Mouse (Mus musculus): ENCODE measurements at regions not wholly inside any gene's neighbourhood (a gene's known extent, or its start where the extent isn't known, plus 50 kb on each side); places are given as distances from the start of the nearest gene placed in this dataset.

DNA sequence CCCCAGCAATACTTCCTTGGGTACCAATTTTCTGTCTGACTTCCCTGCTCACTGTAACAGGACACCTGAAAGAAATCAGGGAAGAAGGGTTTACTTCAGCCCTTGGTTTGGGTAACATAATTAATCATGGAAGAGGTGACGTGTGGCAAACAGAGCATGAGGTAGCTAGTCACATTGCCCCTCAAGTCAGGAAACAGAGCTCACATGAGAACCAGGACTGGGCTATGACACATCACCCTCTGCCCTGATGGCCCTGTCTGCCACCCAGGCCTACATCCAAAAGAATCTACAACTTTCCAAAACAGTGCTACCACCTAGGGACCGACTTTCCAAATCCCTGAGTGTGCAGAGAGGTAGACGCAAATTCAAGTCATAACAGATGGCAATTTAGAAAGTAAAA lies 98.4 kb upstream of the 4930412O13Rik start:
- no peak for DNase-seq (ENCODE audit: low read depth in 2 of 2, low spot score in 2 of 2)

DNA sequence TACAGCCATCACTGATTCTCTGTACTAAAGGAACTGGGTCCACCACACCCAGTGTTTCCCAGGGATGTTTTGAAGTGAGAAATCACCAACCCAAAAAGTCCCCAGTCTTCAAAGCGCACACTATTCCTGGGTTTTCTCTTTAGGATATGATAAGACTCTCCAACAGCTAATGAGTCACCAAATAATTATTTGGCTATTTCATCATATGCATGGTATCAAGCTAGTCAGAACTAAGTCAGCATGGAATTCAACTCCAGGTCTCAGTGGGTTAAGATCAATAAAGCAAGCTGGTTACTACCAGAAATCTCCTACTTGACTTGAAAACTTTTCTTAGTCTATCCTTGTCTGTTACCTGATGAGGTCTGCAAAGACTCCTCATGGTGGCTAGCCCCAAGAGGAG lies 89.1 kb upstream of the 4930412O13Rik start:
- DNase-seq (ENCODE audit: low read depth in 2 of 2, low spot score in 2 of 2), result no peak

DNA sequence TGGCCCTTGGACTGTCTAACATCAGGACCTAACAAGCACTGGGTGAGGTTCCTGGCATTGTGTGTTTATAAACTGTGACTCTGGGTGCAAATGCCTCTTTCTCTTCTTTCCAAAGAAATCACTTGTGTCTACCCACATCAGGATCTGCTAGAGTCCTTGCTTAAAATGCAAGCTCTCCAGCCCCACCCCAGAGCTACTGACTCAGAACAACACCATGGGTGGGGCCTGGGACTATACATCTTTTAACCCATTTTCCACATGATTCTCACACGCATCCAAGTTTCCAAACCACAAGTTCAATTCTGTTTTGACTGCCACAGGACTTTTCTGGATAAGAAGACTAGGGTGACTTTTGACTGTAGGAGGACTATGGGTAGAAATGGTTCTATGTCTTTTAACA lies 88.7 kb upstream of the 4930412O13Rik start:
- no peak for DNase-seq (ENCODE audit: low read depth in 2 of 2, low spot score in 2 of 2)

DNA sequence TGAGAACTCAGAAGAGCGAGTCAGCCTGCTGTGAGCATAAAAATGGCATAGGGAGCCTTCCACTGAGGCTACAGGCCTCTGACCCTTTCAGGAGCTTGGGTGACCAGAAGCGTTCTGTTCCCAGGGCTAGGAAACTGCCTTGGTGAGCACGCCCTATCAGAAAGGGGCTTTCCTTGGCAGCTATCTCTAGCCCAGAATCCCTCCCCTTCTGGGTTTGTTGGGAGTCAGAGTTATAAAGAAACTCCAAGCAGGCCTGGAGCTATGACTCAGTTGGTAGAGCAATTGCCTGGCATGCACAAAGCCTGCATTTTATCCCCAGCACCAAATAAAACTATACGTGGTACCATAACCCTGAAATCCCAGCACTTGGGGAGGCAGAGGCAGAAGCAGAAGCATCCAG lies 85.7 kb upstream of the 4930412O13Rik start:
- DNase-seq (ENCODE audit: low read depth in 2 of 2, low spot score in 2 of 2), result no peak

DNA sequence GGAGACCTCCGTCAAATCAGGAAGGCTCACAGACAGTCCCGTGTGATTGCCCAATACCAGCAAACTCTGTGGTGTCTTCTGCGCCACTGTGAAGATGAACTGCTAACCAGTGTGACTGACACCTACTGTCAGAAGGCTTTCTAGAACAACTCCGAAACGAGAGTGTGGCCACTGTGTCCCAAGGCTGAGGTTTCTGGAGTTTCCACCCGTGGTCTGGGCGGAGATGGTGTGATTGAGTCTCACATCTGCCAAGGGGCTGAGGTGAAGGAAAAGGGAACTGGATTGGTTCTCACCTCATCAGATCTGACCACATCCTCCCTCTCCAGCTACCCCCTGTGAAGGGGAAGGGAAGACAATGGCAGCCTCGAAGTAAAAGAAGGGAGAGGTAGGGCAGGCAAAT lies 79.6 kb upstream of the 4930412O13Rik start:
- no peak for DNase-seq (ENCODE audit: low read depth in 2 of 2, low spot score in 2 of 2)

DNA sequence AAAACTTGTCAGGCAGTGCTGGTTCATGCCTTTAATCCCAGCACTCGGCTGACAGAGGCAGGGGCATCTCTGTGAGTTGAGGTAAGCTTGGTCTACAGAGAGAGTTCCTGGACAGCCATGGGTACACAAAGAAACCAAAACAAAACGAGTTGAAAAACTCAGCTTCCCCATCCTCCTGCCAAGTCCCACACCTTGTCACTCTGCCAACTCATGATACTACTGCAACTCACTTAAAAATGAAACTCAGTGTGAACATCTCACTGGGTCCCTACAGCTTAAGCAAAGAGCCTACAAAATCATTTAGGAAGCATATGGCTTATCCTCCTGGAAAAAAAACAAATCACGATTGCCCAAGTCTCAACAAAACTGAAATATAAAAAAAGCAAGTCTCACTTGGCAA lies 76.7 kb upstream of the 4930412O13Rik start:
- DNase-seq (ENCODE audit: low read depth in 2 of 2, low spot score in 2 of 2), result no peak

DNA sequence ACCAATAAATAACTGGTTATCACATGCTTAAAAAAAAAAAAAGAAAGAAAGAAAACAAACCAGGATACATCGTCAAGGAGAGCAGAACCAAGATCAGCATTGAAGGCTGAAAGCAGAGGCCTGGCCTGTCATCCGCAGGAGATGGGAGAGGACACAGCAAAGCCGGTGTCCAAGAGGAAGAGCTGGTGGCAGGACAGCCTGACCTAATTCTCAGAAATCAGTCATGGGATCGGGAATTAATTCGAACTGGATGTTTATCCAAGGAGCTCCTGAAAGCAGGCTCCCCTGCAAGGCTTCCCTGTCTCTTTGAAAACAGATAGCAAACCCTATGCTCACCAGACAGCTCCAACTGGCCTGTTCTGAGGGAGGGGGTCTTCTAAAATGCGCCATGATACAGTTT lies 75.5 kb upstream of the 4930412O13Rik start:
- no peak for DNase-seq (ENCODE audit: low read depth in 2 of 2, low spot score in 2 of 2)
